Mouse (Mus musculus) myocyte (in vitro differentiated cells): ENCODE data around the gene Tmem259.

ENCODE experiments used
- E2F4 ChIP-seq: IDR thresholded peaks from one replicate; pipeline ENCODE4 v1.6.1; 2011; ENCODE audit warnings: mild to moderate bottlenecking, control low read depth, moderate library complexity; ENCODE audit not compliant: insufficient read depth
- MYOD1 ChIP-seq, 3 experiments: IDR thresholded peaks; one replicate each; pipeline ENCODE4 v1.6.1; 2011; ENCODE audit warnings: control low read depth in 2 of 3, low read depth in 2 of 3, mild to moderate bottlenecking in 2 of 3, moderate library complexity in 1 of 3; ENCODE audit not compliant: insufficient read length in 2 of 3, control insufficient read depth in 1 of 3

GRCm38 (mm10) chr10:79953946-79954345, 30.2 kb downstream of the Tmem259 start:
- TF ChIP-seq MYOD1 (IDR thresholded peaks at IDR 0.05; ENCODE audit: control insufficient read depth in 1 of 3, insufficient read length in 2 of 3, low read depth in 2 of 3) (no peak), E2F4 (no peak)
